Mouse (Mus musculus) cerebellum, postnatal 36 days (tissue): Measurements from ENCODE around the gene St6gal1.
"Not testable (repeated sequence)": the region's sequence is repeated elsewhere in the genome, so short reads cannot be mapped to it uniquely, and the experiment has no call there.

Experiments
- DNase-seq, 2 experiments: peaks; one replicate each; pipeline ENCODE4 v3.0.0; 2021 to 2022; ENCODE audit warnings: mixed read lengths in 2 of 2

The St6gal1 gene

GRCm38 (mm10) chr16:23224671-23225068 is at the start of gene St6gal1:
Gene St6gal1, plus strand, starts transcription at chr16:23224740.
- peak; percentile 67 to 71 for DNase-seq

- DNase-seq, result no peak
Observed at GRCm38 (mm10) chr16:23174855-23175254, 49.7 kb upstream of the St6gal1 start.

- DNase-seq, result no peak
Observed at GRCm38 (mm10) chr16:23175956-23176355, 48.6 kb upstream of the St6gal1 start.

GRCm38 (mm10) chr16:23177856-23178255 is 46.7 kb upstream of the St6gal1 start:
- DNase-seq, result no peak

GRCm38 (mm10) chr16:23178796-23179195 is 45.7 kb upstream of the St6gal1 start:
- DNase-seq, result no peak

GRCm38 (mm10) chr16:23179436-23179835 is 45.1 kb upstream of the St6gal1 start:
- not testable (repeated sequence) for DNase-seq

GRCm38 (mm10) chr16:23181054-23181453 is 43.5 kb upstream of the St6gal1 start:
- no peak for DNase-seq

- DNase-seq, result no peak
Observed at GRCm38 (mm10) chr16:23181487-23181886, 43.1 kb upstream of the St6gal1 start.

- DNase-seq, result no peak
Observed at GRCm38 (mm10) chr16:23181942-23182597, 42.5 kb upstream of the St6gal1 start.

- no peak for DNase-seq
Observed at GRCm38 (mm10) chr16:23185824-23186223, 38.7 kb upstream of the St6gal1 start.

- DNase-seq, result no peak
Observed at GRCm38 (mm10) chr16:23186418-23186817, 38.1 kb upstream of the St6gal1 start.

GRCm38 (mm10) chr16:23187983-23188382 is 36.6 kb upstream of the St6gal1 start:
- DNase-seq, result no peak

- no peak for DNase-seq
Observed at GRCm38 (mm10) chr16:23189612-23190011, 34.9 kb upstream of the St6gal1 start.

- no peak for DNase-seq
Observed at GRCm38 (mm10) chr16:23191560-23192242, 32.8 kb upstream of the St6gal1 start.

GRCm38 (mm10) chr16:23195618-23196017 is 28.9 kb upstream of the St6gal1 start:
- no peak for DNase-seq

GRCm38 (mm10) chr16:23196296-23196695 is 28.2 kb upstream of the St6gal1 start:
- DNase-seq, result no peak

- DNase-seq, result no peak
Observed at GRCm38 (mm10) chr16:23196791-23197190, 27.7 kb upstream of the St6gal1 start.

GRCm38 (mm10) chr16:23201498-23201897 is 23.0 kb upstream of the St6gal1 start:
- no peak for DNase-seq

- DNase-seq, result no peak
Observed at GRCm38 (mm10) chr16:23214314-23214713, 10.2 kb upstream of the St6gal1 start.

- DNase-seq, result no peak
Observed at GRCm38 (mm10) chr16:23215241-23215900, 9.2 kb upstream of the St6gal1 start.

- DNase-seq, result no peak
Observed at GRCm38 (mm10) chr16:23216366-23216765, 8.2 kb upstream of the St6gal1 start.

- DNase-seq, result no peak
Observed at GRCm38 (mm10) chr16:23218313-23218712, 6.2 kb upstream of the St6gal1 start.

GRCm38 (mm10) chr16:23223166-23223870 is 1.2 kb upstream of the St6gal1 start:
- DNase-seq, result no peak
